Mouse (Mus musculus) liver (tissue): Measurements from ENCODE around the gene Ddx17.
A peak's percentile ranks its signal among the peaks of the same experiment; 100 is the strongest.

Experiments used
- DNase-seq: peaks from one replicate; pipeline ENCODE4 v3.0.0-alpha.2; 2020; ENCODE audit warnings: mixed read lengths

Ddx17 gene

GRCm38 (mm10) chr15:79517710-79518109, 28.8 kb downstream of the Ddx17 start:
- no peak for DNase-seq

- DNase-seq: peak; percentile 37
These were observed 30.1 kb downstream of the Ddx17 start, which contains the start of gene Kdelr3 for GRCm38 (mm10) chr15:79516171-79517096. Gene Kdelr3 (plus strand): TSS chr15:79516411.

GRCm38 (mm10) chr15:79513940-79514339, 32.6 kb downstream of the Ddx17 start:
- no peak for DNase-seq

- DNase-seq: peak; percentile 46
These were observed 34.8 kb downstream of the Ddx17 start for GRCm38 (mm10) chr15:79511553-79512320.

GRCm38 (mm10) chr15:79510425-79510824, 36.1 kb downstream of the Ddx17 start:
- DNase-seq: no peak

- DNase-seq: no peak
These were observed 36.5 kb downstream of the Ddx17 start for GRCm38 (mm10) chr15:79509998-79510397.

GRCm38 (mm10) chr15:79507055-79507828, 39.3 kb downstream of the Ddx17 start:
- DNase-seq: no peak

GRCm38 (mm10) chr15:79506460-79506859, 40.1 kb downstream of the Ddx17 start:
- no peak for DNase-seq

GRCm38 (mm10) chr15:79505616-79506283, 40.8 kb downstream of the Ddx17 start:
- DNase-seq: peak; percentile 43

- DNase-seq: no peak
These were observed 41.7 kb downstream of the Ddx17 start, which contains the start of gene Kcnj4 for GRCm38 (mm10) chr15:79504707-79505452. Gene Kcnj4 (minus strand): TSS chr15:79505241.

GRCm38 (mm10) chr15:79503438-79503837, 43.1 kb downstream of the Ddx17 start:
- DNase-seq: no peak

GRCm38 (mm10) chr15:79502891-79503341, 43.6 kb downstream of the Ddx17 start:
- DNase-seq: no peak

- no peak for DNase-seq
These were observed 46.4 kb downstream of the Ddx17 start for GRCm38 (mm10) chr15:79500110-79500509.

- no peak for DNase-seq
These were observed 53.0 kb downstream of the Ddx17 start for GRCm38 (mm10) chr15:79493527-79493926.

- no peak for DNase-seq
These were observed 57.1 kb downstream of the Ddx17 start for GRCm38 (mm10) chr15:79489463-79489862.

GRCm38 (mm10) chr15:79481181-79481688, 65.3 kb downstream of the Ddx17 start:
- DNase-seq: no peak
